Mouse (Mus musculus) liver, postnatal 0 days (tissue): Measurements from ENCODE around the gene Parp16.

Experiments used
- CTCF ChIP-seq: sonication (generic); IDR thresholded peaks from 2 replicates; pipeline ENCODE4 v1.5.1; 2016; ENCODE audit warnings: antibody characterized with exemption, low read depth
- EP300 ChIP-seq: IDR thresholded peaks from 2 replicates; pipeline ENCODE4 v1.6.1; 2016; ENCODE audit warnings: antibody characterized with exemption, low read depth, mild to moderate bottlenecking

GRCm38 (mm10) chr9:65238191-65238760 lies 43.1 kb downstream of the Parp16 start:
- no peak for TF ChIP-seq CTCF
- no peak for TF ChIP-seq EP300
